Mouse (Mus musculus): ENCODE measurements around the gene Celf2.

DNA sequence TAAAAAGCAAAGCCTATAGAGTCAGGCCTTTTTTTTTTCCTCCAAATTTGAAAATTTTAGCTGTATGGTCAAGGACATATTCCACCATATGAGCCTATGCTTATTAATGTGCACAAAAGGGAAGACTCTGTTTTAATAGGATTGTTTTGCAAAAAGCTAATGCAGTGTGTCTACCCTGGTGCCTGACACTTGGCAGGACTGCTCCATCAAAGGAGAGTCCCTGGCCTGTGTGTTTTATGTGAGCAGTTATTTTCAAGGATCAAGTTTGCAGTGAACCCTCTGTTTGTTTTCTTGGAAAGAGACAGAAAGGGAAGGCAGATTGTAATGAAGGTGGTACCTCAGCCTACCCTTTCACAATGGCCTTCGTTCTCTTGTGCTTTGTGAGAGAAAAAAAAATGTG is 200.0 kb downstream of the Celf2 start:
- TF ChIP-seq CTCF (IDR thresholded peaks at IDR 0.05; ENCODE audit: control insufficient read depth, insufficient read depth, insufficient replicate concordance, low read depth, low read length) (no peak), POLR2A (IDR thresholded peaks at IDR 0.05; ENCODE audit: control insufficient read depth, low read depth, low read length) (no peak)
